Mouse (Mus musculus): ENCODE measurements around the gene Ripor2. TPM values are rescaled to one million over a fixed set of nuclear protein-coding genes. Genes with fewer than 3 reads are reported as not detected.

Ripor2 gene
- polyA plus RNA-seq, 2 experiments = 2.1 TPM

- H3K4me3 ChIP-seq (ENCODE audit: insufficient read depth in 1 of 2, low read depth in 2 of 2, low read length in 2 of 2) = no peak overlapping the region
- H3K36me3 ChIP-seq (replicated peaks; ENCODE audit: control insufficient read depth, insufficient read depth, low read depth) = no peaks in the 10 kb centered on the region
- no peaks in the 10 kb centered on the region for H3K9me3 ChIP-seq (ENCODE audit: control insufficient read depth, low read length)
- WGBS (ENCODE audit: insufficient replicate concordance) = 17% methylated on average over 7 of the region's 7 CpGs
- no peak overlapping the region for H3K27ac ChIP-seq
- no peak for DNase-seq (ENCODE audit: low read depth in 3 of 3, low spot score in 3 of 3)
- ATAC-seq (ENCODE audit: insufficient read depth) = no peak
- peaks cover 0 to 18% of the 10 kb centered on the region in 2 experiments; a peak in 2 of 4 replicates for H3K4me1 ChIP-seq (replicated peaks; ENCODE audit: control insufficient read depth in 2 of 2, insufficient read depth in 2 of 2, low read length in 1 of 2)
- no peak for TF ChIP-seq EP300 (IDR thresholded peaks at IDR 0.05; ENCODE audit: low read depth)
- TF ChIP-seq CTCF (IDR thresholded peaks at IDR 0.05; ENCODE audit: low read depth) = no peak
- H3K9ac ChIP-seq (replicated peaks) = no peak overlapping the region
- H3K4me2 ChIP-seq (ENCODE audit: low read depth) = 0 out of 2 replicates have a peak overlapping the region, but pooled peaks have one; percentile 8
- peaks cover 31% of the 10 kb centered on the region for H3K27me3 ChIP-seq (ENCODE audit: control insufficient read depth, insufficient read depth, low read length)
Measured at GRCm38 (mm10) chr13:24641491-24642430, 59.8 kb downstream of the Ripor2 start.

- no peaks in the 10 kb centered on the region for H3K36me3 ChIP-seq (replicated peaks; ENCODE audit: control insufficient read depth, insufficient read depth, low read depth)
- TF ChIP-seq CTCF (IDR thresholded peaks at IDR 0.05; ENCODE audit: low read depth) (no peak), EP300 (IDR thresholded peaks at IDR 0.05; ENCODE audit: low read depth) (no peak)
- 63% methylated on average over 3 of the region's 3 CpGs for WGBS (ENCODE audit: insufficient replicate concordance)
- no peak overlapping the region for H3K4me3 ChIP-seq (ENCODE audit: insufficient read depth in 1 of 2, low read depth in 2 of 2, low read length in 2 of 2)
- DNase-seq (ENCODE audit: low read depth in 3 of 3, low spot score in 3 of 3) (no peak), ATAC-seq (ENCODE audit: insufficient read depth) (no peak)
- H3K9me3 ChIP-seq (ENCODE audit: control insufficient read depth, low read length) = no peaks in the 10 kb centered on the region
- H3K4me2 ChIP-seq (ENCODE audit: low read depth) = no peak overlapping the region
- H3K27ac ChIP-seq = no peak overlapping the region
- no peak overlapping the region for H3K9ac ChIP-seq (replicated peaks)
- peaks cover 0 to 15% of the 10 kb centered on the region in 2 experiments; a peak in 2 of 4 replicates for H3K4me1 ChIP-seq (replicated peaks; ENCODE audit: control insufficient read depth in 2 of 2, insufficient read depth in 2 of 2, low read length in 1 of 2)
- H3K27me3 ChIP-seq (ENCODE audit: control insufficient read depth, insufficient read depth, low read length) = peaks cover 4% of the 10 kb centered on the region; the same call in 1 of the 2 replicates
Measured at GRCm38 (mm10) chr13:24645146-24645545, 63.2 kb downstream of the Ripor2 start.

GRCm38 (mm10) chr13:24646324-24646723 lies 64.3 kb downstream of the Ripor2 start:
- WGBS (ENCODE audit: insufficient replicate concordance) = 59% methylated on average over 3 of the region's 3 CpGs

GRCm38 (mm10) chr13:24647444-24647843 lies 65.5 kb downstream of the Ripor2 start:
- Histone ChIP-seq H3K9ac (replicated peaks) (no peak overlapping the region), H3K4me2 (ENCODE audit: low read depth) (no peak overlapping the region), H3K9me3 (ENCODE audit: control insufficient read depth, low read length) (no peaks in the 10 kb centered on the region), H3K27ac (no peak overlapping the region), H3K27me3 (ENCODE audit: control insufficient read depth, insufficient read depth, low read length) (no peaks in the 10 kb centered on the region), H3K4me3 (ENCODE audit: insufficient read depth in 1 of 2, low read depth in 2 of 2, low read length in 2 of 2) (no peak overlapping the region), H3K4me1 (replicated peaks; ENCODE audit: control insufficient read depth in 2 of 2, insufficient read depth in 2 of 2, low read length in 1 of 2) (peaks cover 0 to 2% of the 10 kb centered on the region in 2 experiments; a peak in 1 of 4 replicates), H3K36me3 (replicated peaks; ENCODE audit: control insufficient read depth, insufficient read depth, low read depth) (no peaks in the 10 kb centered on the region)
- TF ChIP-seq CTCF (IDR thresholded peaks at IDR 0.05; ENCODE audit: low read depth) = no peak
- no peak for TF ChIP-seq EP300 (IDR thresholded peaks at IDR 0.05; ENCODE audit: low read depth)
- ATAC-seq (ENCODE audit: insufficient read depth) (no peak), DNase-seq (ENCODE audit: low read depth in 3 of 3, low spot score in 3 of 3) (no peak)
- WGBS (ENCODE audit: insufficient replicate concordance) = 58% methylated on average over 2 of the region's 2 CpGs

More at GRCm38 (mm10) chr13:24646324-24646723, 64.3 kb downstream of the Ripor2 start:
- H3K4me1 ChIP-seq (replicated peaks; ENCODE audit: control insufficient read depth in 2 of 2, insufficient read depth in 2 of 2, low read length in 1 of 2) = peaks cover 0 to 10% of the 10 kb centered on the region in 2 experiments; a peak in 2 of 4 replicates
- ATAC-seq (ENCODE audit: insufficient read depth) = no peak
- no peak for TF ChIP-seq CTCF (IDR thresholded peaks at IDR 0.05; ENCODE audit: low read depth)
- TF ChIP-seq EP300 (IDR thresholded peaks at IDR 0.05; ENCODE audit: low read depth) = no peak
- H3K4me3 ChIP-seq (ENCODE audit: insufficient read depth in 1 of 2, low read depth in 2 of 2, low read length in 2 of 2) = no peak overlapping the region
- no peaks in the 10 kb centered on the region for H3K9me3 ChIP-seq (ENCODE audit: control insufficient read depth, low read length)
- no peak overlapping the region for H3K27ac ChIP-seq
- DNase-seq (ENCODE audit: low read depth in 3 of 3, low spot score in 3 of 3) = no peak
- H3K36me3 ChIP-seq (replicated peaks; ENCODE audit: control insufficient read depth, insufficient read depth, low read depth) = no peaks in the 10 kb centered on the region
- H3K27me3 ChIP-seq (ENCODE audit: control insufficient read depth, insufficient read depth, low read length) = no peaks in the 10 kb centered on the region
- no peak overlapping the region for H3K4me2 ChIP-seq (ENCODE audit: low read depth)
- no peak overlapping the region for H3K9ac ChIP-seq (replicated peaks)

- DNase-seq (ENCODE audit: low read depth in 3 of 3, low spot score in 3 of 3) (no peak), ATAC-seq (ENCODE audit: insufficient read depth) (no peak)
- peaks cover 0 to 2% of the 10 kb centered on the region in 2 experiments; a peak in 1 of 4 replicates for H3K4me1 ChIP-seq (replicated peaks; ENCODE audit: control insufficient read depth in 2 of 2, insufficient read depth in 2 of 2, low read length in 1 of 2)
- 27% methylated on average over 5 of the region's 5 CpGs for WGBS (ENCODE audit: insufficient replicate concordance)
- no peak overlapping the region for H3K27ac ChIP-seq
- TF ChIP-seq EP300 (IDR thresholded peaks at IDR 0.05; ENCODE audit: low read depth) (no peak), CTCF (IDR thresholded peaks at IDR 0.05; ENCODE audit: low read depth) (no peak)
- H3K36me3 ChIP-seq (replicated peaks; ENCODE audit: control insufficient read depth, insufficient read depth, low read depth) = no peaks in the 10 kb centered on the region
- no peak overlapping the region for H3K4me3 ChIP-seq (ENCODE audit: insufficient read depth in 1 of 2, low read depth in 2 of 2, low read length in 2 of 2)
- H3K9me3 ChIP-seq (ENCODE audit: control insufficient read depth, low read length) = no peaks in the 10 kb centered on the region
- H3K27me3 ChIP-seq (ENCODE audit: control insufficient read depth, insufficient read depth, low read length) = no peaks in the 10 kb centered on the region
- H3K9ac ChIP-seq (replicated peaks) = no peak overlapping the region
- no peak overlapping the region for H3K4me2 ChIP-seq (ENCODE audit: low read depth)
Measured at GRCm38 (mm10) chr13:24648027-24648426, 66.0 kb downstream of the Ripor2 start.
